Mouse (Mus musculus) intestine, embryonic 15.5 days (tissue): ENCODE data around the gene Pttg1. TPM values are rescaled to one million over a fixed set of nuclear protein-coding genes. Genes with fewer than 3 reads are reported as not detected.
A peak's percentile ranks its signal among the peaks of the same experiment; 100 is the strongest.

Experiments
- ATAC-seq: fragments of 200-750 bp; cut with Nextera tagmentation; 2 replicates; pipeline ENCODE4 v1.8.0; 2017; ENCODE audit warnings: moderate TSS enrichment, moderate library complexity
- H3K27ac ChIP-seq: fragments of 300-500 bp; sonication (generic); 2 replicates; pipeline ENCODE4 v1.5.1; 2015; ENCODE audit warnings: mild to moderate bottlenecking, inconsistent platforms
- H3K27me3 ChIP-seq: fragments of 300-500 bp; sonication (generic); replicated peaks from 2 replicates; pipeline ENCODE4 v1.6.1; 2015; ENCODE audit warnings: inconsistent platforms
- H3K36me3 ChIP-seq: fragments of 300-500 bp; sonication (generic); 2 replicates; pipeline ENCODE4 v1.6.1; 2015; ENCODE audit warnings: inconsistent platforms
- H3K4me1 ChIP-seq: fragments of 300-500 bp; sonication (generic); replicated peaks from 2 replicates; pipeline ENCODE4 v1.6.1; 2015; ENCODE audit warnings: inconsistent platforms
- H3K4me2 ChIP-seq: fragments of 300-500 bp; sonication (generic); replicated peaks from 2 replicates; pipeline ENCODE4 v1.6.1; 2015; ENCODE audit warnings: mild to moderate bottlenecking, inconsistent platforms
- H3K4me3 ChIP-seq: fragments of 300-500 bp; sonication (generic); replicated peaks from 2 replicates; pipeline ENCODE4 v1.5.1; 2015; ENCODE audit warnings: inconsistent platforms
- H3K9ac ChIP-seq: fragments of 300-500 bp; sonication (generic); 2 replicates; pipeline ENCODE4 v1.6.1; 2015; ENCODE audit warnings: inconsistent platforms
- H3K9me3 ChIP-seq: fragments of 300-500 bp; sonication (generic); 2 replicates; pipeline ENCODE4 v1.6.1; 2016; ENCODE audit warnings: inconsistent platforms
- WGBS: fragments of 180-500 bp; shearing (Covaris S2); methylation state at CpG from one replicate; pipeline ENCODE4 v1.1.7; 2015; 5-methylcytosine and 5-hydroxymethylcytosine counted together
- polyA plus RNA-seq: library from polyadenylated mRNA; unstranded; fragments of >200 nt; fragmentation: Nextera tagmentation; extraction: Ambion mirVana; gene quantifications from 2 replicates; pipeline ENCODE4 v1.2.1, GENCODE M21; 2015

The Pttg1 gene
- polyA plus RNA-seq, 1 experiment from 2014 or later, result 68.6 TPM

DNA sequence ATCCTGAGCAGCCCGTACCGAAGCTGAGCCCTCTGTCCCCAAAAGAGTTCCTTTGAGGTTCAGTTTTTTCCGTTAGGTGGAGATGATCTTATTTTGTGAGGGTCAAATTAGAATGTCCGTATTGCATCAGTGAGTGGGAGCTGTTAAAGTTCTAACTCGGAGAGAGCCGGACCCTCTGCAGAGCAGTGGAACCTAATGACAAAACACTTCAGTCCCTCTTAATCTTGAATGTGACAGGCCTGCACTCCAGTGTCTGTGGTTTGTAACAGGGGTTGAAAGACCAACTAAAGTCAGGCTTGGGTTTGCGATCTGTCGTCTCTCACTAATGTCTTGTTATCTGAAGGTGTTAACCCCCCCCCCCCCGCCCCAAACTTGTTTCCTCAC is 8.0 kb upstream of the Pttg1 start:
- ATAC-seq, result peak; percentile 66
- Histone ChIP-seq H3K27me3 (no peaks in the 10 kb centered on the region), H3K9me3 (no peaks in the 10 kb centered on the region), H3K4me1 (peaks cover 3% of the 10 kb centered on the region; the same call in 1 of the 2 replicates), H3K9ac (peak overlapping the region; percentile 70), H3K4me3 (peak overlapping the region; percentile 83), H3K36me3 (peaks cover 14% of the 10 kb centered on the region), H3K27ac (0 out of 2 replicates have a peak overlapping the region, but pooled peaks have one; percentile 37), H3K4me2 (peak overlapping the region; percentile 56)
- 2% methylated on average over 9 of the region's 9 CpGs for WGBS

- Histone ChIP-seq H3K9me3 (no peaks in the 10 kb centered on the region), H3K27ac (0 out of 2 replicates have a peak within 1 kb of the TSS, but pooled peaks have one; percentile 37), H3K36me3 (peaks cover 12% of the 10 kb centered on the region), H3K27me3 (no peaks in the 10 kb centered on the region), H3K9ac (peak within 1 kb of the TSS; percentile 70), H3K4me2 (peak within 1 kb of the TSS; percentile 56), H3K4me1 (peaks cover 3% of the 10 kb centered on the region; the same call in 1 of the 2 replicates), H3K4me3 (peak within 1 kb of the TSS; percentile 83)
- ATAC-seq, result peak; percentile 92
- WGBS, result 8% methylated on average over 38 of the region's 38 CpGs
These were observed 7.4 kb upstream of the Pttg1 start, which contains the start of gene Slu7 for GRCm38 (mm10) chr11:43433254-43434023. TSS of gene Slu7 (plus strand) at chr11:43433744.

GRCm38 (mm10) chr11:43426414-43426884 is 398 bp upstream of the Pttg1 start:
- Histone ChIP-seq H3K4me3 (peak overlapping the region; percentile 53), H3K9ac (no peak overlapping the region), H3K9me3 (no peaks in the 10 kb centered on the region), H3K36me3 (no peaks in the 10 kb centered on the region), H3K4me2 (peak overlapping the region; percentile 52), H3K27me3 (no peaks in the 10 kb centered on the region), H3K27ac (peak overlapping the region; percentile 67; the same call in 1 of the 2 replicates), H3K4me1 (peaks cover 9% of the 10 kb centered on the region; the same call in 1 of the 2 replicates)
- ATAC-seq, result peak; percentile 78
- WGBS, result 20% methylated on average over 7 of the region's 7 CpGs

DNA sequence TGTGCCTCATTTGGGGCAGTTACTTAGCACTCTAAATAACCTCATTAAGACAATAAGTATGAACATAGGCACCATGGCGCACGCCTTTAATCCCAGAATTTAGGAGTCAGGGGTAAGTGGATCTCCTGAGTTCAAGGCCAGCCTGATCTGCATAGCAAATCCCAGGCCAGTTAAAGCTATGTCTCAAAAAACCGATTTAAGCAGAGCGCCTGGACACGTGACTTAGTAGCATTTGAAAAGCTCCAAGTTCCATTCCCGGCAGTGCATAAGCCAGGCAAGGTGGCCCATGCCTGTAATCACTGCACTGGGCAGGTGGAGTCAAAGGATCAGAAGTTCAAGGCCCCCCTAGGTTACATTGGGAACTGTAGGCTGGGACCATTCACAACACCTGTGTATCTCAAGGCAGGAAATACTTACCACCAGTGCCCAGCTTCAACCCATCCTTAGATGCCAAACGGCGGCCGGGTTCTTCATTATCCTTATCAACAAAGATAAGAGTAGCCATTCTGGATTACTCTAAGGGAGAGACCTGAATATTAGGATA is 813 bp downstream of the Pttg1 start:
- no peaks in the 10 kb centered on the region for H3K27me3 ChIP-seq
- H3K4me1 ChIP-seq, result peaks cover 9% of the 10 kb centered on the region; the same call in 1 of the 2 replicates
- 0 out of 2 replicates have a peak overlapping the region, but pooled peaks have one; percentile 49 for H3K9ac ChIP-seq
- peak overlapping the region; percentile 53; the same call in 1 of the 2 replicates for H3K4me3 ChIP-seq
- no peaks in the 10 kb centered on the region for H3K9me3 ChIP-seq
- no peaks in the 10 kb centered on the region for H3K36me3 ChIP-seq
- H3K4me2 ChIP-seq, result peak overlapping the region; percentile 52
- ATAC-seq, result peak; percentile 23
- 81% methylated on average over 9 of the region's 9 CpGs for WGBS
- no peak overlapping the region for H3K27ac ChIP-seq

- Histone ChIP-seq H3K27ac (no peak overlapping the region), H3K9me3 (no peaks in the 10 kb centered on the region), H3K4me1 (peaks cover 9% of the 10 kb centered on the region; the same call in 1 of the 2 replicates), H3K27me3 (no peaks in the 10 kb centered on the region), H3K4me2 (no peak overlapping the region), H3K9ac (no peak overlapping the region), H3K36me3 (no peaks in the 10 kb centered on the region), H3K4me3 (no peak overlapping the region)
- no peak for ATAC-seq
- 76% methylated on average over 5 of the region's 5 CpGs for WGBS
These were observed 1.7 kb downstream of the Pttg1 start for GRCm38 (mm10) chr11:43424386-43424785.

DNA sequence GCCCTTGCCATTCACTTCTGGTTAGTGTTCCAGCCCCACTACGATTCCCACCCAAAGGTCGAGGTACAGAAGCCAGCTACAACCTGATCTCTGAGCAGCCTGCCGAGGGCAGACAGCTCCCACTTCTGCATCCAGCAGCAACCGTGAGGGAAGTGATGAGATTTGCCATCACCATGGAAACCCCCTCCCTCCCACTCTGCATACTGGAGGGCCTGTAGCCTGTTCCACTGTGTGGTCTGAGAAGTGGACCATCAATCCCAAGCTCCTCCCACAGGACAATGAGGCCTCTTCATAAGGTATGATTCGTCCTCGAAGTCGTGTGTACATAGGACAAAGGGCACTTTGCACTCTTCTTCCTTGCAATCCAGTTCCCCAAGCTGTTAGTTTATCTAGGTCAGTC is 8.8 kb downstream of the Pttg1 start:
- Histone ChIP-seq H3K27ac (no peak overlapping the region), H3K4me1 (0 out of 2 replicates have a peak, but pooled peaks cover 6% of the 10 kb centered on the region), H3K9me3 (no peaks in the 10 kb centered on the region), H3K9ac (no peak overlapping the region), H3K4me2 (no peak overlapping the region), H3K36me3 (no peaks in the 10 kb centered on the region), H3K4me3 (no peak overlapping the region), H3K27me3 (no peaks in the 10 kb centered on the region)
- ATAC-seq, result peak; percentile 78
- WGBS, result 37% methylated on average over 7 of the region's 7 CpGs

DNA sequence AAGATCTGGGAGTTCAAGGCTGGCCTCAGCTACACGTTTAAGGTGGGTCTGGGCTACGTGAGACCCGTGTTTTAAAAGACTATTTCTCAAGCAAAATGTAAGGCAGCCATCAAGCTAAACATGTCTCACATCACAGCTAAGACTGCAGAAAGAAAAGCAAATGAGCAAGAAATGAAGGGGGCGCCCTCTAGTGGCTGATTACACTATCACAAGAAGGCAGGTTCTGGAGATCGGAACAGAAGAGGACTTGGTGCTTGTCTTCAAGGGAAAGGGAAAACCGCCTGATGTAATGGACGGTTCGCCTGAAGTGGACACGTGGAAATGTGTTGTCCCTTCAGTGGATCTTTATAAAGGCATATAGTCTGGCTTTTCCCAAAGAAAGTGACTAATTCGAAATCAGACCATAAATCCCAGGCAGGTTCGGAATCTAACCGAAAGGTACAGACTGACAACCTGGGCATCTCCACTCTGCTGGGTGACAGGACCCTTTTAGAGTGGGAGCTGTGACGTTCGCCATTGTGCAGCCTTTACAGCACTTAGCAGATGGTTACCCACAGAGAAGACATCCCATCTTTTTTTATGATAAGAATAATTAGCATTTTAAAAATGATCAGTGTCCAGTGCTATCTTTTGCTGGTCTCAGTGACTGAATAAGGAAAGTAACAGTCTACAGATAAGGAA is 13.1 kb downstream of the Pttg1 start:
- no peak for ATAC-seq
- WGBS, result 23% methylated on average over 14 of the region's 14 CpGs
- Histone ChIP-seq H3K27me3 (no peaks in the 10 kb centered on the region), H3K4me3 (no peak overlapping the region), H3K4me2 (no peak overlapping the region), H3K27ac (no peak overlapping the region), H3K36me3 (no peaks in the 10 kb centered on the region), H3K4me1 (0 out of 2 replicates have a peak, but pooled peaks cover 6% of the 10 kb centered on the region), H3K9ac (no peak overlapping the region), H3K9me3 (no peaks in the 10 kb centered on the region)

GRCm38 (mm10) chr11:43411413-43411812 is 14.6 kb downstream of the Pttg1 start:
- Histone ChIP-seq H3K4me2 (no peak overlapping the region), H3K36me3 (no peaks in the 10 kb centered on the region), H3K9ac (no peak overlapping the region), H3K9me3 (no peaks in the 10 kb centered on the region), H3K4me3 (no peak overlapping the region), H3K27me3 (no peaks in the 10 kb centered on the region), H3K4me1 (no peaks in the 10 kb centered on the region), H3K27ac (no peak overlapping the region)
- WGBS, result 0% methylated on average over 1 of the region's 1 CpGs
- peak; percentile 5; the same call in 1 of the 2 replicates for ATAC-seq

GRCm38 (mm10) chr11:43410291-43410690 is 15.8 kb downstream of the Pttg1 start:
- ATAC-seq, result peak; percentile 61

GRCm38 (mm10) chr11:43408888-43409287 is 17.2 kb downstream of the Pttg1 start:
- Histone ChIP-seq H3K36me3 (no peaks in the 10 kb centered on the region), H3K4me3 (no peak overlapping the region), H3K4me1 (no peaks in the 10 kb centered on the region), H3K27me3 (no peaks in the 10 kb centered on the region), H3K4me2 (no peak overlapping the region), H3K9ac (no peak overlapping the region), H3K27ac (no peak overlapping the region), H3K9me3 (no peaks in the 10 kb centered on the region)
- 66% methylated on average over 2 of the region's 2 CpGs for WGBS
- 0 out of 2 replicates have a peak, but pooled peaks have one; percentile 20 for ATAC-seq

More at GRCm38 (mm10) chr11:43410291-43410690, 15.8 kb downstream of the Pttg1 start:
- Histone ChIP-seq H3K4me3 (no peak overlapping the region), H3K9ac (no peak overlapping the region), H3K4me2 (no peak overlapping the region), H3K27ac (no peak overlapping the region), H3K4me1 (no peaks in the 10 kb centered on the region), H3K27me3 (no peaks in the 10 kb centered on the region), H3K9me3 (no peaks in the 10 kb centered on the region), H3K36me3 (no peaks in the 10 kb centered on the region)
- 57% methylated on average over 7 of the region's 7 CpGs for WGBS

DNA sequence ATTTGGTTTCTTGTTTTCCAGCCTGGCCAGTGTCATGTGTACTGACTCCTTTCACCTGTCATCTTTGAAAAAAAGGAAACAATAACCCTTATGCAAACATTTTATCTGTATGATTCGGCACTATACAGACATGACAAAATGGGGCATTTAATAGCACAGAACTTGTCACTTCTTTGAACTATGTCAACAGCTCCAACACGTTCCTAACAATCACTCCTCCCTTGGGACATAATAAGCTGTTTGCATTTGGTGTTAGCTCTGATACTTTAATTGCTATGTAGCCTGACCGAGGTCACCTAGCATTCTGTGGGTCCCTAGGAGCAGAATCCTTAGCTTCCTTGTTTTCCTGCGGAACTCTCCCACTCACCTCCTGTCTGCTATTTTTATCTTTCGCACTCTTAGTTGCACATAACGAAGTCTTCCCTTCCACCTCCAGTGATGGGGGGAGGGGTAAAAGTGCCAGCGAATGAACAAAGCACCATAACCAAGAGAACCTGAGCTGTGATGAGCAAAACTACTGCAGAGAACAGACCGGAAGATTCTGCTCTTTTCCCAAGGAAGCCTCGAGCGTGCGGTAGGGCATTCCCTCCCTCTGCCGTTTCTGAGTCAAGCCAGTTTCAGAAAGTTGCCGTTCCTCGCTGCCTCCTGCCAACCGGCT is 21.8 kb downstream of the Pttg1 start:
- Histone ChIP-seq H3K36me3 (no peaks in the 10 kb centered on the region), H3K4me2 (no peak overlapping the region), H3K4me1 (no peaks in the 10 kb centered on the region), H3K4me3 (no peak overlapping the region), H3K9ac (no peak overlapping the region), H3K9me3 (no peaks in the 10 kb centered on the region), H3K27ac (no peak overlapping the region), H3K27me3 (no peaks in the 10 kb centered on the region)
- ATAC-seq, result no peak
- 78% methylated on average over 15 of the region's 15 CpGs for WGBS
